ENCODE assay signal across 8 mouse cellular contexts in genomic region chr5:135965501-135965930, GRCm38 (mm10). TPM values are rescaled to one million over a fixed set of nuclear protein-coding genes. Genes with fewer than 3 reads are reported as not detected.
DNase-seq lines count a peak whose midpoint lies in the region; ATAC-seq and TF ChIP-seq lines count a peak whose summit lies in the region.

No protein-coding gene starts in this region.

- no peak overlapping the region for H3K4me3 ChIP-seq in thymus, adult 2 months (ENCODE audit: control insufficient read depth, insufficient read depth, low read length)
- peak overlapping the region; percentile 18; the same call in 1 of the 2 replicates for H3K4me3 ChIP-seq in embryonic facial prominence, embryonic 14.5 days (ENCODE audit: low read depth, low read length)
- peak overlapping the region; percentile 35 for H3K4me3 ChIP-seq in intestine, embryonic 16.5 days (ENCODE audit: low read length)
- H3K4me3 ChIP-seq in liver, embryonic 16.5 days (ENCODE audit: low read depth, low read length): no peak overlapping the region
- peak overlapping the region; percentile 63 for H3K4me3 ChIP-seq in small intestine, adult 2 months (ENCODE audit: low read depth, low read length)

- no peak for ATAC-seq in embryonic facial prominence, embryonic 14.5 days (ENCODE audit: low read depth)
- no peak for ATAC-seq in intestine, embryonic 16.5 days
- ATAC-seq in liver, embryonic 16.5 days (ENCODE audit: low read depth): no peak

- peak overlapping the region; percentile 48 for H3K4me2 ChIP-seq in embryonic facial prominence, embryonic 14.5 days (ENCODE audit: low read depth, low read length)
- H3K4me2 ChIP-seq in intestine, embryonic 16.5 days (ENCODE audit: low read depth, low read length): peak overlapping the region; percentile 52
- peak overlapping the region; percentile 31 for H3K4me2 ChIP-seq in liver, embryonic 16.5 days (ENCODE audit: low read depth, low read length)

- H3K9me3 ChIP-seq in embryonic facial prominence, embryonic 14.5 days (ENCODE audit: control insufficient read depth, low read length): no peaks in the 10 kb centered on the region
- no peaks in the 10 kb centered on the region for H3K9me3 ChIP-seq in intestine, embryonic 16.5 days (ENCODE audit: control insufficient read depth, low read length)
- no peaks in the 10 kb centered on the region for H3K9me3 ChIP-seq in liver, embryonic 16.5 days (replicated peaks; ENCODE audit: control insufficient read depth, low read length)

- H3K36me3 ChIP-seq in thymus, adult 2 months (ENCODE audit: control insufficient read depth, insufficient read depth, low read length): no peaks in the 10 kb centered on the region
- no peaks in the 10 kb centered on the region for H3K36me3 ChIP-seq in embryonic facial prominence, embryonic 14.5 days (ENCODE audit: control insufficient read depth, insufficient read depth, low read length)
- no peaks in the 10 kb centered on the region for H3K36me3 ChIP-seq in intestine, embryonic 16.5 days (ENCODE audit: control insufficient read depth, insufficient read depth, low read length)
- H3K36me3 ChIP-seq in liver, embryonic 16.5 days (ENCODE audit: control insufficient read depth, insufficient read depth): no peaks in the 10 kb centered on the region
- H3K36me3 ChIP-seq in small intestine, adult 2 months (ENCODE audit: control insufficient read depth, insufficient read depth, low read length): no peaks in the 10 kb centered on the region

- whole genome bisulfite sequencing in thymus, adult 2 months: 43% methylated on average over 24 of the region's 24 CpGs
- 5% methylated on average over 21 of the region's 24 CpGs for WGBS in embryonic facial prominence, embryonic 14.5 days
- 7% methylated on average over 24 of the region's 24 CpGs for WGBS in intestine, embryonic 16.5 days
- 24% methylated on average over 24 of the region's 24 CpGs for WGBS in liver, embryonic 16.5 days (ENCODE audit: insufficient replicate concordance)
- 10% methylated on average over 24 of the region's 24 CpGs for WGBS in small intestine, adult 2 months

- TF ChIP-seq POLR2A in thymus, adult 2 months (IDR thresholded peaks at IDR 0.05; ENCODE audit: control insufficient read depth, extremely low read depth, insufficient read depth, low read length, poor library complexity): no peak
- no peak for TF ChIP-seq POLR2A in small intestine, adult 2 months (IDR thresholded peaks at IDR 0.05; ENCODE audit: low read depth, low read length)

- H3K9ac ChIP-seq in embryonic facial prominence, embryonic 14.5 days (ENCODE audit: low read depth, low read length): peak overlapping the region; percentile 46
- peak overlapping the region; percentile 39; the same call in 1 of the 2 replicates for H3K9ac ChIP-seq in intestine, embryonic 16.5 days (ENCODE audit: low read depth, low read length)
- H3K9ac ChIP-seq in liver, embryonic 16.5 days (ENCODE audit: low read depth, low read length): no peak overlapping the region

- TF ChIP-seq CTCF in thymus, adult 2 months (IDR thresholded peaks at IDR 0.05; ENCODE audit: borderline replicate concordance, control insufficient read depth, extremely low read depth, insufficient read depth, low read length, poor library complexity): no peak
- no peak for TF ChIP-seq CTCF in small intestine, adult 2 months (IDR thresholded peaks at IDR 0.05; ENCODE audit: extremely low read depth, insufficient read length, insufficient replicate concordance, low read depth, low read length)

- no peaks in the 10 kb centered on the region for H3K27me3 ChIP-seq in thymus, adult 2 months (ENCODE audit: control insufficient read depth, insufficient read depth, low read length)
- H3K27me3 ChIP-seq in embryonic facial prominence, embryonic 14.5 days (replicated peaks; ENCODE audit: control insufficient read depth, insufficient read depth, low read length): no peaks in the 10 kb centered on the region
- H3K27me3 ChIP-seq in intestine, embryonic 16.5 days (replicated peaks; ENCODE audit: control insufficient read depth, insufficient read depth, low read length): no peaks in the 10 kb centered on the region
- H3K27me3 ChIP-seq in liver, embryonic 16.5 days (ENCODE audit: control insufficient read depth, insufficient read depth, low read depth, low read length): no peaks in the 10 kb centered on the region
- no peaks in the 10 kb centered on the region for H3K27me3 ChIP-seq in small intestine, adult 2 months (ENCODE audit: control insufficient read depth, insufficient read depth, low read length)

- H3K4me1 ChIP-seq in thymus, adult 2 months (replicated peaks; ENCODE audit: control insufficient read depth, insufficient read depth, low read length): peaks cover 20% of the 10 kb centered on the region
- peaks cover 11% of the 10 kb centered on the region; the same call in 1 of the 2 replicates for H3K4me1 ChIP-seq in embryonic facial prominence, embryonic 14.5 days (ENCODE audit: control insufficient read depth, insufficient read depth, low read length)
- H3K4me1 ChIP-seq in intestine, embryonic 16.5 days (ENCODE audit: control insufficient read depth, insufficient read depth, low read length): peaks cover 10% of the 10 kb centered on the region
- H3K4me1 ChIP-seq in liver, embryonic 16.5 days (ENCODE audit: control insufficient read depth, low read depth, low read length): peaks cover 29% of the 10 kb centered on the region
- H3K4me1 ChIP-seq in small intestine, adult 2 months (ENCODE audit: control insufficient read depth, insufficient read depth, insufficient read length, low read length): peaks cover 17% of the 10 kb centered on the region

- no peak overlapping the region for H3K27ac ChIP-seq in thymus, adult 2 months (ENCODE audit: control insufficient read depth, insufficient read depth, low read length)
- H3K27ac ChIP-seq in embryonic facial prominence, embryonic 14.5 days (replicated peaks; ENCODE audit: low read depth, low read length): no peak overlapping the region
- H3K27ac ChIP-seq in intestine, embryonic 16.5 days (ENCODE audit: low read length): no peak overlapping the region
- H3K27ac ChIP-seq in liver, embryonic 16.5 days (ENCODE audit: low read length): no peak overlapping the region
- H3K27ac ChIP-seq in small intestine, adult 2 months (ENCODE audit: insufficient read depth, low read depth, low read length): no peak overlapping the region

- DNase-seq in thymus, postnatal 4 days: peak; percentile 53
- no peak for DNase-seq in thymus, adult 2 months
- DNase-seq in embryonic facial prominence, embryonic 14.5 days (ENCODE audit: low spot score): peak; percentile 43
- no peak for DNase-seq in layer of hippocampus, postnatal 14 days (ENCODE audit: low spot score in 2 of 2)
- DNase-seq in spleen, postnatal 36 days (ENCODE audit: low spot score in 2 of 2): no peak

RNA-seq across cellular contexts. Expression of gene Ssc4d, which starts 8.8 kb away (rescaled TPM):
- polyA plus RNA-seq in thymus, adult 2 months (2012; rRNA removed): 3.9 and 4.7 TPM in 2 replicates
- polyA plus RNA-seq in embryonic facial prominence, embryonic 14.5 days (2014; fragmentation: Nextera tagmentation; extraction: Ambion mirVana): 3.2 and 4.7 TPM in 2 replicates
- 2.3 and 2.9 TPM in 2 replicates for polyA plus RNA-seq in intestine, embryonic 16.5 days (2015; fragmentation: Nextera tagmentation; extraction: Ambion mirVana)
- 1.5 and 1.7 TPM in 2 replicates for polyA plus RNA-seq in liver, embryonic 16.5 days (2015; fragmentation: Nextera tagmentation; extraction: Ambion mirVana)
- 3.6 and 3.9 TPM in 2 replicates for polyA plus RNA-seq in small intestine, adult 2 months (2012; rRNA removed)
- 1 to 10 TPM; 1.7 to 2.0 TPM for total RNA-seq in layer of hippocampus, postnatal 14 days (2021)

RNA-seq across cellular contexts. Expression of gene Zp3, which starts 14.4 kb away (rescaled TPM):
- 0.52 and 1.1 TPM in 2 replicates for polyA plus RNA-seq in thymus, adult 2 months (2012; rRNA removed)
- polyA plus RNA-seq in embryonic facial prominence, embryonic 14.5 days (2014; fragmentation: Nextera tagmentation; extraction: Ambion mirVana): 0.58 and 0.77 TPM in 2 replicates
- 0.68 and 1.5 TPM in 2 replicates for polyA plus RNA-seq in intestine, embryonic 16.5 days (2015; fragmentation: Nextera tagmentation; extraction: Ambion mirVana)
- 0.06 TPM in 1 of 2 replicates, not detected in the other for polyA plus RNA-seq in liver, embryonic 16.5 days (2015; fragmentation: Nextera tagmentation; extraction: Ambion mirVana)
- not detected in 2 replicates for polyA plus RNA-seq in small intestine, adult 2 months (2012; rRNA removed)
- not detected for total RNA-seq in layer of hippocampus, postnatal 14 days (2021)

RNA-seq across cellular contexts. Expression of gene Dtx2, which starts 29.1 kb away (rescaled TPM):
- polyA plus RNA-seq in thymus, adult 2 months (2012; rRNA removed): 75.3 and 78.8 TPM in 2 replicates
- polyA plus RNA-seq in embryonic facial prominence, embryonic 14.5 days (2014; fragmentation: Nextera tagmentation; extraction: Ambion mirVana): 25.2 and 25.7 TPM in 2 replicates
- polyA plus RNA-seq in intestine, embryonic 16.5 days (2015; fragmentation: Nextera tagmentation; extraction: Ambion mirVana): 20.6 and 21.6 TPM in 2 replicates
- 6.0 and 6.5 TPM in 2 replicates for polyA plus RNA-seq in liver, embryonic 16.5 days (2015; fragmentation: Nextera tagmentation; extraction: Ambion mirVana)
- 8.7 and 17.6 TPM in 2 replicates for polyA plus RNA-seq in small intestine, adult 2 months (2012; rRNA removed)
- total RNA-seq in layer of hippocampus, postnatal 14 days (2021): 1 to 10 TPM; 9.1 to 9.5 TPM

RNA-seq across cellular contexts. Expression of gene Ywhag, which starts 31.1 kb away (rescaled TPM):
- 56.5 and 73.5 TPM in 2 replicates for polyA plus RNA-seq in thymus, adult 2 months (2012; rRNA removed)
- polyA plus RNA-seq in embryonic facial prominence, embryonic 14.5 days (2014; fragmentation: Nextera tagmentation; extraction: Ambion mirVana): 97.4 and 101 TPM in 2 replicates
- polyA plus RNA-seq in intestine, embryonic 16.5 days (2015; fragmentation: Nextera tagmentation; extraction: Ambion mirVana): 137 and 144 TPM in 2 replicates
- 59.2 and 60.1 TPM in 2 replicates for polyA plus RNA-seq in liver, embryonic 16.5 days (2015; fragmentation: Nextera tagmentation; extraction: Ambion mirVana)
- polyA plus RNA-seq in small intestine, adult 2 months (2012; rRNA removed): 21.2 and 27.3 TPM in 2 replicates
- 1,000 to 10,000 TPM; 1,522 to 1,558 TPM for total RNA-seq in layer of hippocampus, postnatal 14 days (2021)

Comparison
In these comparisons a context has a peak if more than half of its experiments do, and no peak if none do; other contexts are left out.
1. DNase-seq: peak in thymus, postnatal 4 days (single experiment) and embryonic facial prominence, embryonic 14.5 days (single experiment); none in thymus, adult 2 months (single experiment), layer of hippocampus, postnatal 14 days (0 of 2) and spleen, postnatal 36 days (0 of 2).
2. H3K4me3 ChIP-seq: peak in embryonic facial prominence, embryonic 14.5 days (single experiment), intestine, embryonic 16.5 days (single experiment) and small intestine, adult 2 months (single experiment); none in thymus, adult 2 months (single experiment) and liver, embryonic 16.5 days (single experiment).
3. Peak in every context shown above with its lines, with median percentiles within 50 percentile points of each other: H3K4me2 ChIP-seq.